Mouse (Mus musculus): ENCODE results near the gene Polr3h.

Gene Polr3h

GRCm38 (mm10) chr15:81949476-81950131, 23.6 kb upstream of the Polr3h start:
- DNase-seq (ENCODE audit: low read depth, low spot score), result no peak

DNA sequence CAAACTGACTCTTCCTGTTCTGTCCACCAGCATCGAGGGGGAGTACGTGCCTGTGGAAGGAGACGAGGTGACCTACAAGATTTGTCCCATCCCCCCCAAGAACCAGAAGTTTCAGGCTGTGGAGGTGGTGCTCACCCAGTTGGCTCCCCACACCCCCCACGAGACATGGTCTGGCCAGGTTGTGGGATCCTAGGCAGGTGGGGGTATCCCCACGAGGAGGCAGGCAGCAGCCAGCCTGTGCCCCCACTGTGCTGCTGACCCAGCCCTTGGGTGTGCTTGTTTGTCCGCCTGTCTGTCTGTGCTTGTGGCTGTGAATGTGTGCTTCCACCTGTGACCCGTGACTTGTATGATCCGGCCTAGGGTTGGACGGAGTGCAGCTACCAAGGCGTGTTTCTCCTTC, 23.0 kb upstream of the Polr3h start:
- DNase-seq (ENCODE audit: low read depth, low spot score), result no peak

- no peak for DNase-seq (ENCODE audit: low read depth, low spot score)
Measured at GRCm38 (mm10) chr15:81943176-81943749, 17.2 kb upstream of the Polr3h start.

- DNase-seq (ENCODE audit: low read depth, low spot score), result no peak
Measured at GRCm38 (mm10) chr15:81941010-81941409, 15.0 kb upstream of the Polr3h start.

- DNase-seq (ENCODE audit: low read depth, low spot score), result no peak
Measured at GRCm38 (mm10) chr15:81940219-81940618, 14.2 kb upstream of the Polr3h start.

DNA sequence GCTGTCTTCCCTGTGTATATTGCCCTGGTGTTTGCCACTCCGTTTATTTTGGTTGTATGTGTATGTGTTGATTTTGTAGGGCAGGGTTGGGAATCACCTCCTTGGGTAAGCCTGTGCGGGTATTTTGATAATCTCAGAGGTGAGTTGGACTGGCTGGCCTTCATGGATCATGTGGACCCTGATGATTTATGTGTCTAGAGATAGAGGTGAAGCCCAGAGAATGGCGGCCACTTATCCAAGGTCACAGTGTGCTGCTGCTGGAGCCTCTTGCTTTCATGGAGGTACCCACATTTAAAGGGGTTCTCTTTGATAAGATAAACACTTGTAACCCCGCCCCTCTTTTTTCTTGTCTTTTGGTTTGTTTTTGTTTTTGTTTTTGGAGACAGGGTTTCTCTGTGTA, 13.7 kb upstream of the Polr3h start:
- no peak for DNase-seq (ENCODE audit: low read depth, low spot score)

GRCm38 (mm10) chr15:81939157-81939715, 13.2 kb upstream of the Polr3h start:
- no peak for DNase-seq (ENCODE audit: low read depth, low spot score)

GRCm38 (mm10) chr15:81938246-81938645, 12.2 kb upstream of the Polr3h start:
- no peak for DNase-seq (ENCODE audit: low read depth, low spot score)

- no peak for DNase-seq (ENCODE audit: low read depth, low spot score)
Measured at GRCm38 (mm10) chr15:81937098-81937972, 11.3 kb upstream of the Polr3h start.

DNA sequence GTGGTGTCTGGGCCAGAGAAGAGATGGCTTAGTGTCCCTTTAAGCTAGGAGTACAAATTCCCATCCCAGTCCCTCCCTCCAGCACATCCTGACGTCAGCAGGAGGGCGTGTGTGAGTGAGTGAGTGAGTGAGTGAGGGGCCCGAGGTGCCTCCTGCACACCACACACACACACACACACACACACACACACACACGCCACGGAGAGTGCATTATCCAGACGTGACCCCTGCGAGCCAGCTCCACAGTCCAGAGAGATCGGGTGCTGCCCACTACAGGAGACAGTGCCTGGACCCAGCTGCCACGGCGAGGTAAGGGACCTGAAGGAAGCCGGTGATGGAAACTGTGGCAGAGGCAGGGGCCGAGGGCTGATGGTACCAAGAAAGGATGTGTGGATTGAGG, 10.6 kb upstream of the Polr3h start, which contains the start of gene Csdc2:
TSS of gene Csdc2 (plus strand) at position 81 of the 400 bp plus-strand sequence.
- DNase-seq (ENCODE audit: low read depth, low spot score), result no peak

GRCm38 (mm10) chr15:81935869-81936637, 10.0 kb upstream of the Polr3h start:
- no peak for DNase-seq (ENCODE audit: low read depth, low spot score)

- no peak for DNase-seq (ENCODE audit: low read depth, low spot score)
Measured at GRCm38 (mm10) chr15:81933986-81934385, 7.9 kb upstream of the Polr3h start.

DNA sequence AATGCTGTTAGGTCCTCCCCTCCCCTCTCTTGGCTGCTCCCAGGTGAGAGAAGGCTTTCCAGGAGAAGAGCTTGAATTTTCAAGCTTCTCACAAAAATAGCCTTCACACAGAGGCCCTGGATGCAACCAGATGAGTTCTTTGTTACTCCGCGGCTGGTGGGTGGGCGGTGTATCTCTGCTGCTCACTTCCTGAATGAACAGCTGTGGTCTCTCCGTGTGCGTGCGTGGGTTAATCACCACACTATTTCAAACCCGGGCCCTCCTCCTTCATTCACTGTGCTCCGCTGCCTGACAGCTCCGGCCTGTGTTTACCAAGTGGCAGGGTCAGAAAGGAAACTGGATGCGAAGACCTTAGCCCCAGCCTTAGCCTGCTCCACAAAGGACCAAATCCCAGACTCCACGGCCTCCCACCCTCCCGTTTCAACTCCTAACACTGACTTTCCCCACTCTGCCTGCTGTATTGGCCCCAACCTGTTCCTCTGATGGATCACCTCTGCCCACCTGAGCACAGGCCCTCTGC, 7.0 kb upstream of the Polr3h start:
- DNase-seq (ENCODE audit: low read depth, low spot score), result no peak

- no peak for DNase-seq (ENCODE audit: low read depth, low spot score)
Measured at GRCm38 (mm10) chr15:81928277-81928676, 2.2 kb upstream of the Polr3h start.

GRCm38 (mm10) chr15:81927741-81928140, 1.7 kb upstream of the Polr3h start:
- DNase-seq (ENCODE audit: low read depth, low spot score), result no peak

GRCm38 (mm10) chr15:81926446-81926822, 394 bp upstream of the Polr3h start:
- DNase-seq (ENCODE audit: low read depth, low spot score), result no peak

- DNase-seq (ENCODE audit: low read depth, low spot score), result peak; percentile 40
Measured at GRCm38 (mm10) chr15:81924933-81925332, 1.1 kb downstream of the Polr3h start.

- DNase-seq (ENCODE audit: low read depth, low spot score), result no peak
Measured at GRCm38 (mm10) chr15:81921255-81921654, 4.8 kb downstream of the Polr3h start.

GRCm38 (mm10) chr15:81920546-81921217, 5.4 kb downstream of the Polr3h start:
- DNase-seq (ENCODE audit: low read depth, low spot score), result no peak

GRCm38 (mm10) chr15:81919062-81919461, 7.0 kb downstream of the Polr3h start:
- DNase-seq (ENCODE audit: low read depth, low spot score), result no peak

Data from c-Kit-negative CD71-positive TER-119-positive erythroid progenitor cells, embryonic 14.5 days (primary cell).